Mouse (Mus musculus): ENCODE measurements around the gene Pfpl.

DNA sequence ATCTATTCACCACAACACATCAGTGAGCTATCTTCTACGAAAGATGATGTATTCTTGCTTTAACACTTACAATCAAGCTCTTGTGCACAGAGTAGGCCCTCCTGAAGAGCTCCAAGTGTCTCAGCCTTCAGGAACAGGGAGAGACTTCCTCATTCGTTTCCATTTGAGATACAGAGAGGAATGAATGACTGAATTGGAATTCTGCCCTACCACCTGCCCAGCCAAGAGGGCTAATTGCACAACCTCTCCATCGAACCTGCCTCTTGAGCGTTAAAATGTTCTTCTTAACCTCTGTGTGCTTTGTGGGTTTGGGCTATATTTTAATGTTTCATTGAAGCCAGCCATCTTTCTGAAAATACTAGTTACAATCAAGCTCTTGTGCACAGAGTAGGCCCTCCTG lies 37.0 kb downstream of the Pfpl start:
- TF ChIP-seq CTCF (IDR thresholded peaks at IDR 0.05; ENCODE audit: extremely low read depth, insufficient read depth, low read length) (no peak), POLR2A (IDR thresholded peaks at IDR 0.05; ENCODE audit: extremely low read depth, insufficient read depth, low read length) (no peak)

Measured in cortical plate, adult 2 months (tissue).